Mouse (Mus musculus) kidney, postnatal 36 days (tissue): Measurements from ENCODE around the gene Gstp3.
"Not testable (repeated sequence)": the region's sequence is repeated elsewhere in the genome, so short reads cannot be mapped to it uniquely, and the experiment has no call there.

Experiments used
- DNase-seq, 2 experiments: peaks; one replicate each; pipeline ENCODE4 v3.0.0; 2021 to 2022; ENCODE audit warnings: mixed read lengths in 2 of 2

Gene Gstp3

GRCm38 (mm10) chr19:4037154-4037787 lies 22.1 kb downstream of the Gstp3 start:
- DNase-seq: not testable (repeated sequence)

- DNase-seq: no peak
These were observed 22.9 kb downstream of the Gstp3 start for GRCm38 (mm10) chr19:4036327-4037045.

- no peak for DNase-seq
These were observed 25.6 kb downstream of the Gstp3 start for GRCm38 (mm10) chr19:4033742-4034141.

DNA sequence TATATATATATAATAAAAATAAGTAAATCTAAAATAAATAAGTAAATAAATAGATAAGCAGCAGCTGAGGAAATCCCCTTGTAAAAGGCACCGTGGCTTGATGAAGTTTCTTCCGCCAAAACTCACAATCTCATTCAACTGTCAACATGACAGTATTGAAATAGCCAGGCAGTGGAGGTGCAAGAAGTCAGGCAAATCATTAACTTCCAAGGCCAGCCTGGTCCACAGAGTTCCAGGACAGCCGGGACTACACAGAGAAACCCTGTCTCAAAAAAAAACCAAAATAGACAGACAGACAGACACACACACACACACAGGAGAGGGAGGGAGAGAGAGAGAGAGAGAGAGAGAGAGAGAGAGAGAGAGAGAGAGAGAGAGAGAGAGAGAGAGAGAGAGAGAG lies 26.1 kb downstream of the Gstp3 start:
- peak; percentile 63 to 79 for DNase-seq

DNA sequence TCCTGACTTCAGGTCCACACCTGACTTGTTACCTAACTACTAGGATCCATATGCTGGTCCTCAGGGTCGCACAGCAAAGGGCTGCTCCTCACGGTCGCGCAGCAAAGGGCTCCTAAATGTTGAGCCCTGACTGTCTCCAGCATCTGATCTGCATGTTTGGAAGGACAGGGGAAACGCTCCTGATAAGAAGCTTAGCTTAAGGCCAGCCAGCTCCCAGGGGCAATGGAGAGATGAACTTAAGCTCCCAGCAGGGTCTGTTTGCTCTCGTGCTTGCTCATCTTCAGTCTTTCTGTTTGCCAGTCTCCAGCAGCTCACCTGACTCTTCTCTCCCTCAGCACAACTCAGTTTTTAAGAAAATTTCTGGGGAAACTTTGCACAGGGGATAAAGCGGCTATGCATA lies 26.7 kb downstream of the Gstp3 start:
- no peak for DNase-seq

DNA sequence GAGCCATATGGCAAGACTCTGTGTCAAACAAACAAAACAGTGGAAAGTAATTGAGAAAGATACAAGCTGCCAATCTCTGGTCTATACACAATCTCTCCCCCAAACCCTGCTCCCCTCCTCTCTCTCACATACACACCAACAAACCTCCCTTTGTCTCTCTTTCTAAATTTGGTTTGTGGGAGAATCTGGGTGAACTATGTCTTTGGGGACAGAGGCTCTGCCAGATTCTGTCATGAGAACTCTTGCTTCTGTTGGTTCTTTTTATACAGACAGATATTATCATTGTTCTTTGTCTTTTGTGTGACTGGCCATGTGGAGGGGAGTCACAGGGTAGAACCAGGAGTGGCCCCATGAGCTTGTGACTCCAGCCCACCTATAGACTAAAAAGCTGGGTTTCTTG lies 31.8 kb downstream of the Gstp3 start:
- DNase-seq: no peak

- DNase-seq: no peak
These were observed 36.2 kb downstream of the Gstp3 start for GRCm38 (mm10) chr19:4023185-4023584.

GRCm38 (mm10) chr19:4018743-4019583 lies 40.4 kb downstream of the Gstp3 start:
- DNase-seq: peak; percentile 90 to 91

- no peak for DNase-seq
These were observed 41.3 kb downstream of the Gstp3 start for GRCm38 (mm10) chr19:4017921-4018587.

- DNase-seq: no peak
These were observed 43.7 kb downstream of the Gstp3 start for GRCm38 (mm10) chr19:4015635-4016034.

DNA sequence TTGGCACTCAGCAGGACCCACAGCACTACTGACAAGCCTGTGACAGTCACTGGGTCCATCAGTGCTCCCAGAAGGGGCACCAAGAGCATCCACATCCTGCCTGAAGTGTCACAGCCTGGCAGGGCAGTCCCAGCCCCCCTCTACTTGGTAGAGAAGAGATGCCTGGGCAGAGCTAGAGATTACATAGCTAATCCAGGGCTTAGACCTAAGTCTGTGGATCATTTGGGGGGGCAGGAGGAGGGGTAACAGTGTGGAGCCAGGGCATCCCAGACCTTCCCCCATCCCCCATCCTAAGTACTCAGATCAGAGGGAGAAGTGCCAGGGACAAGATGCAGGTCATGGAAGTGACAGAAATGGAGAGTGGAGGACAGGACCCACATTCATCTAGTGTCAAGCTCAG lies 44.6 kb downstream of the Gstp3 start:
- DNase-seq: no peak

DNA sequence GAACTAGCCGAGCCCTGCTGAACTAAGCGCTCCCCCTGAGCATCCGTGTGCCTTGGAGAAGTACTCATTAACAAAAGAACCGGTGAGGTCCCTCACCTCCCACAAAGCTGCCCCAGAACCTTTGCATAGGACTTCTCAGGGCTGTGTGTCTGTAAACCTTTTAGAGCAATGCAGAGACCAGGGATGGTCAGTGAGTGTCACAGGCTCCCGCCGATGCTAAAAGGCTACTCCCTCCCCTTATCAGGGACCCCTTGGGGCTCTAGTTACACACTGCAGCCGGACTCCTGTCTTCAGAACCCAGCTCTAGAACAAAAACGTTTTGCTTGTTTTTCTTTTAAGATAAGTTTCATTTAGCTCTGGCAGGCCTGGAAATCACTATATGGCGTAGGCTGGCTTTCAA lies 46.3 kb downstream of the Gstp3 start:
- DNase-seq: no peak

DNA sequence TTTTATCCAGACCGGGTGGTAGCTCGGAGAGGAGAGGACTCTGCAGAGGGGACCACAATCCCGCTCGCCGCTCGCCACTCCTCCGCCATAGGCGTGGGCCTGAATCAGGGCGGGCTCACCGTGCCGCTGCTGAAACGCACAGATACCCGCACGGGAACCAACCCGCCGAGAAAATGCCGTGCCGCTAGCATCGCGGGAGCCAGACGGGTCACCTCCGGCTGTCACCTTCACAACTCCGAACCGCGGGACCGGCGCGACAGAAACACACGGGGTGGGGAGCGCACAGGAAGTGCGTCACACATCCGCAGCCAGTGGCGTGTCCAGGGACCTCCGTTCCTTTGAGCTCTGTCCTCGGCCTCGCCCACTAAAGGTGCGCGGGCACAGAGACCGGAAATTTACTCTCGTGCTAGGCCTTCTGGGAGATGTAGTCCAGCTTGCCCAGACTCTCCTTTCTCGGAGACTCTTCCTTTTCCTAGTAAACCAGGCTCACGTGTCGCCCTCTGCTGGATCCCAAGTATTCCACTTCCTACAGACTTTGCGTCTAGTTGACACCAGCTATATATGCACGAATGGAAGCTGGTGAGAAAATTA lies 46.8 kb downstream of the Gstp3 start, which contains the start of gene Ndufv1:
TSS of gene Ndufv1 (minus strand) at position 375 of the 591 bp plus-strand sequence.
- peak; percentile 99 for DNase-seq

- no peak for DNase-seq
These were observed 48.3 kb downstream of the Gstp3 start for GRCm38 (mm10) chr19:4011086-4011485.
